23 mouse cellular contexts compared by ENCODE assay signal in the genomic region with DNA sequence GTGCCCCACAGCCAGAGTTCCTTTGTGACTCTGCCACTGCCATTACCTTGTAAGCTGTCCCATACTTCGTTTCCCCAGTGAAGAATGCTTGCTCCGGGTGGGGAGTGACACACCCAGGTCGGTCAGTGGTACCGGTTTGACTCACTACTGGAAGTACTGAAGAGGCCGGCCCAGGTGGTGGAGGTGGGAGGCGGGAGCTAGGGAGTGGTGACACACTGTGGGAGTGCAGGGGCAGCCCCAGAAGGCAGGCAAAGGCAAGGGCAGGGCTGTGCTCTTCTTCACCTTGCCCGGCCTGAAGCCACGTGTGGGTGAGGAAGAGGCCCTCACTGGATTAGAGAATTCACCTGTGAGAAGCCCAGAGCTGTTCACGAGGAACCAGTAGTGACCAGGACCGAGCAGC. TPM values are rescaled to one million over a fixed set of nuclear protein-coding genes. Genes with fewer than 3 reads are reported as not detected.
DNase-seq lines count a peak whose midpoint lies in the region; ATAC-seq and TF ChIP-seq lines count a peak whose summit lies in the region.
"Had no signal": no experiment of that assay in that cellular context is flagged by ENCODE, and none has a peak within 500 bp of the region (broad histone marks: within the 10 kb centered on the region; RNA-seq: fewer than 3 reads in every experiment).

No protein-coding gene starts in this region.

- TF ChIP-seq EP300 in lung, postnatal 0 days (IDR thresholded peaks at IDR 0.05), result no peak

- H3K4me1 ChIP-seq in lung, postnatal 0 days (ENCODE audit: insufficient read depth, low read depth, low read length), result no peaks in the 10 kb centered on the region
- no peaks in the 10 kb centered on the region for H3K4me1 ChIP-seq in stomach, embryonic 14.5 days (ENCODE audit: control insufficient read depth, insufficient read depth, low read length)

- no peak for TF ChIP-seq CTCF in lung, postnatal 0 days (IDR thresholded peaks at IDR 0.05)

- no peak overlapping the region for H3K4me2 ChIP-seq in lung, postnatal 0 days (replicated peaks; ENCODE audit: low read depth, low read length)
- H3K4me2 ChIP-seq in stomach, embryonic 14.5 days (replicated peaks; ENCODE audit: low read depth, low read length), result no peak overlapping the region
- H3K4me2 ChIP-seq: heart, embryonic 11.5 days; hindbrain, embryonic 12.5 days had no signal

- no peak overlapping the region for H3K4me3 ChIP-seq in lung, postnatal 0 days (ENCODE audit: low read depth, low read length)
- no peak overlapping the region for H3K4me3 ChIP-seq in stomach, embryonic 14.5 days (ENCODE audit: low read depth, low read length)
- H3K4me3 ChIP-seq: hindbrain, embryonic 12.5 days; layer of hippocampus, adult 2 months; limb, embryonic 10.5 days; midbrain, embryonic 10.5 days had no signal

- DNase-seq in lung, postnatal 0 days (ENCODE audit: low spot score), result peak; percentile 71
- no peak for DNase-seq in lung, postnatal 14 days
- peak; percentile 28 for DNase-seq in ES-CJ7 (ENCODE audit: low read depth, low spot score)
- peak; percentile 35 to 55 for DNase-seq in urinary bladder, postnatal 36 days (ENCODE audit: low spot score in 2 of 2)
- DNase-seq in B cell, adult 2 months, result no peak
- DNase-seq: adrenal gland, postnatal 36 days; cerebellum, adult 11-12 months; cerebellum, postnatal 25 days; embryo, embryonic 11 days; forebrain, postnatal 0 days; heart, postnatal 10 days; kidney, adult 18-20 months; layer of hippocampus, postnatal 36 days; liver, postnatal 0 days; lung, postnatal 4 days had no signal

- ATAC-seq in lung, postnatal 0 days, result peak; percentile 82
- ATAC-seq in stomach, embryonic 14.5 days (ENCODE audit: insufficient number of reproducible peaks, insufficient read depth, low FRiP score, low read depth), result peak; percentile 57; the same call in 1 of the 2 replicates
- no peak for ATAC-seq in megakaryocyte-erythroid progenitor cell, adult 5-6 weeks (replicated peaks; ENCODE audit: low FRiP score, low TSS enrichment, poor library complexity, severe bottlenecking)
- ATAC-seq: forebrain, postnatal 0 days; liver, postnatal 0 days had no signal

- H3K27me3 ChIP-seq in lung, postnatal 0 days (replicated peaks; ENCODE audit: insufficient read depth, low read length), result no peaks in the 10 kb centered on the region
- no peaks in the 10 kb centered on the region for H3K27me3 ChIP-seq in stomach, embryonic 14.5 days (ENCODE audit: control insufficient read depth, insufficient read depth, low read length)

- 34% methylated on average over 9 of the region's 10 CpGs for WGBS in lung, postnatal 0 days
- 31% methylated on average over 10 of the region's 10 CpGs for WGBS in stomach, embryonic 14.5 days

- no peaks in the 10 kb centered on the region for H3K36me3 ChIP-seq in lung, postnatal 0 days (ENCODE audit: insufficient read depth, low read length)
- no peaks in the 10 kb centered on the region for H3K36me3 ChIP-seq in stomach, embryonic 14.5 days (ENCODE audit: control insufficient read depth, insufficient read depth, low read length)
- H3K36me3 ChIP-seq: hindbrain, embryonic 12.5 days; limb, embryonic 10.5 days; midbrain, embryonic 10.5 days had no signal

- no peaks in the 10 kb centered on the region for H3K9me3 ChIP-seq in lung, postnatal 0 days (ENCODE audit: low read length)
- peaks cover 3% of the 10 kb centered on the region; the same call in 1 of the 2 replicates for H3K9me3 ChIP-seq in stomach, embryonic 14.5 days (ENCODE audit: control insufficient read depth, low read depth, low read length)
- H3K9me3 ChIP-seq: limb, embryonic 10.5 days; midbrain, embryonic 10.5 days had no signal

- H3K27ac ChIP-seq in lung, postnatal 0 days (ENCODE audit: low read length), result no peak overlapping the region
- H3K27ac ChIP-seq in stomach, embryonic 14.5 days (ENCODE audit: low read length), result no peak overlapping the region
- H3K27ac ChIP-seq: hindbrain, embryonic 12.5 days; kidney, postnatal 0 days; layer of hippocampus, adult 2 months; limb, embryonic 10.5 days; midbrain, embryonic 10.5 days had no signal

- H3K9ac ChIP-seq in lung, postnatal 0 days (replicated peaks; ENCODE audit: low read depth), result no peak overlapping the region
- H3K9ac ChIP-seq in stomach, embryonic 14.5 days (replicated peaks; ENCODE audit: low read depth, low read length), result no peak overlapping the region
- H3K9ac ChIP-seq: forebrain, postnatal 0 days; hindbrain, embryonic 12.5 days; liver, postnatal 0 days had no signal

RNA-seq across cellular contexts. Expression of a gene that starts 46.2 kb away (rescaled TPM):
- 12.1 and 14.3 TPM in 2 replicates for polyA plus RNA-seq in lung, postnatal 0 days (2015; fragmentation: Nextera tagmentation; extraction: Ambion mirVana)
- 30.6 and 32.9 TPM in 2 replicates for polyA plus RNA-seq in stomach, embryonic 14.5 days (2014; fragmentation: Nextera tagmentation; extraction: Ambion mirVana)
- 64.5 and 77.5 TPM in 2 replicates for total RNA-seq in megakaryocyte-erythroid progenitor cell, adult 5-6 weeks (2014; fragmentation: Nextera tagmentation)
- total RNA-seq in megakaryocyte-erythroid progenitor cell, adult 5-6 weeks (2017), result 105 and 107 TPM in 2 replicates

Comparison
In these comparisons a context has a peak if more than half of its experiments do, and no peak if none do; other contexts are left out.
1. DNase-seq: peak in lung, postnatal 0 days (single experiment), ES-CJ7 (single experiment) and urinary bladder, postnatal 36 days (2 of 2); none in lung, postnatal 14 days (single experiment) and B cell, adult 2 months (0 of 2).